Mouse (Mus musculus) heart, postnatal 4 days (tissue): Measurements from ENCODE around the gene Mlxip. TPM values are rescaled to one million over a fixed set of nuclear protein-coding genes. Genes with fewer than 3 reads are reported as not detected.

Experiments used
- DNase-seq: peaks from one replicate; pipeline ENCODE4 v3.0.0; 2021
- total RNA-seq, 2 experiments: library from RNA; stranded (reverse); gene quantifications; 2 replicates each; pipeline ENCODE4 v1.2.3; 2021

Mlxip gene
- total RNA-seq, 2 experiments from 2014 or later: 19.2 to 21.0 TPM

- no peak for DNase-seq
Measured at GRCm38 (mm10) chr5:123432305-123432874, 37.8 kb downstream of the Mlxip start.

- peak; percentile 31 for DNase-seq
Measured at GRCm38 (mm10) chr5:123436071-123436779, 41.6 kb downstream of the Mlxip start.

- peak; percentile 68 for DNase-seq
Measured at GRCm38 (mm10) chr5:123436780-123437175, 42.2 kb downstream of the Mlxip start.

GRCm38 (mm10) chr5:123438381-123438780 lies 43.8 kb downstream of the Mlxip start:
- DNase-seq: no peak

- no peak for DNase-seq
Measured at GRCm38 (mm10) chr5:123439312-123439711, 44.7 kb downstream of the Mlxip start.

- DNase-seq: peak; percentile 50
Measured at GRCm38 (mm10) chr5:123439941-123440340, 45.3 kb downstream of the Mlxip start.

- DNase-seq: no peak
Measured at GRCm38 (mm10) chr5:123440664-123441063, 46.1 kb downstream of the Mlxip start.

- no peak for DNase-seq
Measured at GRCm38 (mm10) chr5:123442283-123442682, 47.7 kb downstream of the Mlxip start.

GRCm38 (mm10) chr5:123444069-123444468 lies 49.5 kb downstream of the Mlxip start:
- peak; percentile 84 for DNase-seq

GRCm38 (mm10) chr5:123444849-123445334 lies 50.3 kb downstream of the Mlxip start:
- DNase-seq: no peak

- DNase-seq: no peak
Measured at GRCm38 (mm10) chr5:123451886-123452285, 57.3 kb downstream of the Mlxip start.

- DNase-seq: no peak
Measured at GRCm38 (mm10) chr5:123461420-123461819, 66.8 kb downstream of the Mlxip start.

- no peak for DNase-seq
Measured at GRCm38 (mm10) chr5:123464638-123465037, 70.0 kb downstream of the Mlxip start.

- DNase-seq: no peak
Measured at GRCm38 (mm10) chr5:123470784-123471400, 76.3 kb downstream of the Mlxip start.

- DNase-seq: no peak
Measured at GRCm38 (mm10) chr5:123473817-123474216, 79.2 kb downstream of the Mlxip start.

GRCm38 (mm10) chr5:123487659-123488395 lies 93.2 kb downstream of the Mlxip start:
- no peak for DNase-seq

GRCm38 (mm10) chr5:123489112-123489785 lies 94.7 kb downstream of the Mlxip start, which contains the start of the genes Lrrc43 and Il31:
Lrrc43 (plus strand) TSS chr5:123489305.
Il31 (minus strand) TSS chr5:123489489.
- no peak for DNase-seq

- peak; percentile 40 for DNase-seq
Measured at GRCm38 (mm10) chr5:123489935-123490334, 95.3 kb downstream of the Mlxip start.

GRCm38 (mm10) chr5:123499717-123500116 lies 105.1 kb downstream of the Mlxip start:
- DNase-seq: peak; percentile 51

GRCm38 (mm10) chr5:123501973-123502372 lies 107.4 kb downstream of the Mlxip start:
- no peak for DNase-seq
